Mouse (Mus musculus): ENCODE data around the gene Lrfn4. TPM values are rescaled to one million over a fixed set of nuclear protein-coding genes. Genes with fewer than 3 reads are reported as not detected.
A peak's percentile ranks its signal among the peaks of the same experiment; 100 is the strongest.

The Lrfn4 gene
- total RNA-seq (2015) (0.09 and 0.30 TPM in 2 replicates), total RNA-seq (2017) (0.29 and 0.65 TPM in 2 replicates)

DNA sequence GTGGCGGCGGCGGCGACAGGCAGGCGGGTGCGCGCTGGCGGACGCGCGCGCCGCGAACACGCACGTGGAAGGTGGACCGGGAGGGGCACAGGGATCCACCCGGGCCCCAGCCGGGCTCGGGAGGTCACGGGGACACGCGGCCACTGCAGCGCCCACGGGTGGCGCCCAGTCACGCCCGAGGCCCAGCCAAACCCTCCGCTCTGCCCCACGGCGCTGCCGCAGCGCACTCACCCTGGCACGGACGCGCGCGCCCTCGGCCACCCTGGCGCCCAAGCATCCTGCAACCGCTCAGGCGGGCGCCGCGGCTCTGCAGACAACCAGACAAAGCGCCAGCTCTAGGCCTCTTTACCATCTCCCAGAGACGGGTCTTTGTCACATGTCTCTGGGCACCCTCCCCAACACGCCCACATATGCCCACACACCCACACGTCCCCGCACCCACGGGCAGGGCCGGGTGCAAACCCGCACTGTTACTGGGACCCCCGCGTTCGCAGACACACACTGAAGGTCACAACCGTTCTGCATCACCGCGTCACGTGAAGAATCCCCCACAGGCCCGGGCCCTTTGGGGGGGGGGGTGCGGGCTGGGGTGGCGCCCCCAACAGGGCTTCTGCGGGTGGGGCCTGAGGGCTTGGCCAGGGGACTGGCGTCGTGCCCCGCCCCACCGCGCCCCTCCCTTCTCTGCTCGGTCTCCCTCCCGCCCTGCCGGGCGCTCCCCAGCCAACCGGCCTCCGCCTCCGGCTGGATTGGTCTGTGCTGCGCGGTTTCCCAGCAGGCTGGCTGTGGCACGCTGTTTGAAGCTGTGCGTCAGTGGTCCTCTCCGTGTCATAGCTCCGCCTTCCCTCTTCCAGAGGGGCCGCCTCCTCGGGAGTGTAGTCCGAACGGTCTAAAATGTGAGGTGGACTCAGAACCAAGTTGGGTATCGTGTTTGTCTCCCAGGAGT lies at the start of gene Lrfn4:
Gene Lrfn4 (minus strand): TSS at position 517 of the 943 bp plus-strand sequence.
- peak; percentile 67 for ATAC-seq (ENCODE audit: poor library complexity, severe bottlenecking)

DNA sequence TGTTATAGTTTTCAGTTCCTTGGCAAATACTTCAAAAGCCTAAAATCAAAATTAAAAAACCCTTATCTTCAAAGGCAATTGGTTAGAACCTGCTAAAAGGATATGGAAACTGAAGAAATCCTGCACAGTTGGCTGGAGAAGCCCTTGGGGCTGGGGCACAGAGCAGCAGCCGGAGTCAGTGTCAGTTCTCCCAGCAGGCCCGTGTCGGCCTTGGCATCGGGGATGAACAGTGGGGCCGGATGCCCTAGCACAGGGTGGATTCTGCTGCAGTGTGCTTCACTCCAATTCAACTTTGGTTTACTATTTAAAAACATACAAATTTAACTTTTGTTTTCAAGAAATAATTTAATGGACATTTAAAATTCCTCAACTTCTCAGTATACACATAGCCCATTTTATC lies 42.7 kb upstream of the Lrfn4 start:
- ATAC-seq (ENCODE audit: poor library complexity, severe bottlenecking) = no peak

DNA sequence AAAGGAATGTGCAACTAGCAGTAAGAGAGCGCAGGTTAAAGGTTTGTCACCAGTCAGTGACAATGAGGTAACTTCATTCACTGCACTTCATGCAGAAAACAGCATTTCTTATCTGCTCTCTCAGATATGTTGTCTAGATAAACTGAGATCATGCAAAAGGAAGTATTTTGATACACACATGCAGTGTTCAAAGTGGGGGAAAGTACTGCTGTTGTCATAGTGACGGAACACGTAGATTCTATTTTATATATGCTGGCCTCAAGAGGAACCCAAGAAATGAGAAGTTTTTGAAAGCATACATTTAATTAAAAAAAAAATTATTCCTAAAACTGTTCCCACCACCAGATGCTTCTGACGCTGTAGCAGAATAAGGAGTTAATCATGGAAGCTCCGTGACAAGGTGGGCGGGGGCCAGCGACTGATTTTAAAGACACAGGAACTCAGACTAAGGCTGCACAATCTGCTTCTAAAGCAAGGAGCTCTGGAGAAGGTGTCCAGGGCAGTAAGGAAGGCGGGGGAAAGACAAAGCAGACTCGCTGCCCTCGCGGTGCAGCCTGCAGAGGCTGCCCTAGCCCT lies 31.5 kb upstream of the Lrfn4 start:
- ATAC-seq (ENCODE audit: poor library complexity, severe bottlenecking) = no peak

DNA sequence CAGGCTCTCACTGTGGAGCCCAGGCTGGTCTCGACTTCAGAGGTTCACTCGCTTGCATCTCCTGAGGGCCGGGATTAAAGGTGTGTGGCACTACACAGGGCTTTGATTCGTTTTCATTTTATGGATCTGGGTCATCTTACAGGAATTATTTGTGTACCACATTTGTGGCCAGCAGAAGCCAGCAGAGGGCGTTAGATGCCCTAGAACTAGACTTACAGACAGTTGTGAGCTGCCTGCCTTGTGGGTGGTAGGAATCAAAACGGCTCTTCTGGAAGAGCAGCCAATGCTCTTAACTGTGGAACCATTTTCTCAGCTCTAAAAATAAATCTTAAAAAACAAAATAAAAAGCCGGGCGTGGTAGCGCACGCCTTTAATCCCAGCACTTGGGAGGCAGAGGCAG lies 28.8 kb upstream of the Lrfn4 start:
- ATAC-seq (ENCODE audit: poor library complexity, severe bottlenecking) = no peak

GRCm38 (mm10) chr19:4635986-4636385 lies 20.5 kb upstream of the Lrfn4 start:
- ATAC-seq (ENCODE audit: poor library complexity, severe bottlenecking) = no peak

DNA sequence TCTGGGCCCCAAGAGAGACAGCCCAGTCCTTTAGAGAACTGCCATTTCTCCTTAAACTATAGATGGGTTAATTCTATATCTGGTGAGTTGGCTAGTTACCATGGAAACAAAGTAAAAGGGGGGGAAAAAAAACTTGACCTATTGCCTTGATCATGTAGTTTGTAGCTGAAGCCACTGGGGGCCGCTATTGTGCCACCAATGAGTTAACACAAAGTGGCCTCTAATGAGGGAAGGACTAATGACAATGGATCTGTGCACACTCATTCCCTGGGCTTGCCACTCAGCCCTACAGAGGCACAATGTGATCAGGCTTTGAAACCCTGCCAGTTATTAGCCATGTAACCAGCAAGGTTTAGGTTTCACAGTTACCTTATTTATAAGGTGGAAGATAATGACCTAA lies 13.4 kb upstream of the Lrfn4 start:
- peak; percentile 47; the same call in 1 of the 2 replicates for ATAC-seq (ENCODE audit: poor library complexity, severe bottlenecking)

GRCm38 (mm10) chr19:4625829-4626535 lies 10.5 kb upstream of the Lrfn4 start:
- ATAC-seq (ENCODE audit: poor library complexity, severe bottlenecking) = peak; percentile 57

DNA sequence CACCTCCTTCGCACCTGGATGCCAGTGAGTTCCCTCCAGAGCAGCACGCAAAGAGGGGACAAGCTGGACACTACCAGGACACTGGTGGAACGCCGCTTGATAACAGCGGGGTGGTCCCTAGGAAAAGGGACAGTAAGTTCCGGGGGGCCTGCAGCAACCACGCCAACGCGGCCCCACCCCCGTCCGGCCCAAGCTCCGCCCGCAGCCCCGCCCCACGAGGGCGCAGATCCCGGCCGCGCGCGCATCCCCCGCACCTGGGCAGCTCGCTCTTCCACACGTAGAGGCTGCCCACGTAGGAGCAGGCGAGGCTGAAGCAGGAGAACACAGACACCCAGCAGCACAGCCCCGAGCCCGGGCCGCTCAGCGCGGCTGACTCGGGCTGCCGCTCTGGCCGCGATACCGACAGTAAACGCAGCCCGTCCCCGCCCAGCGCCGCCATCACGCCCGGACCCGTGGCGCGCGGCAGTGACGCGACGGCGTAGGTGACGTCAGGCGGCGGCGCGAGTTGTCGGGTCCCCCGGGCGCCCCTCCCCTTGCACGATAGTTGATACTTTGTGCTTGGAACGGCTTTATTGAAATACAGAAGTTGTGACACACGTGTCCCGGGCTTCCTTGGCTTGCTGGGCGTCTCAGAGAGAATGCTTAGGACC lies 9.8 kb upstream of the Lrfn4 start, which contains the start of gene Rce1:
Gene Rce1 (minus strand): TSS at position 463 of the 650 bp plus-strand sequence.
- ATAC-seq (ENCODE audit: poor library complexity, severe bottlenecking) = peak; percentile 92

GRCm38 (mm10) chr19:4624406-4625178 lies 9.1 kb upstream of the Lrfn4 start:
- peak; percentile 20; the same call in 1 of the 2 replicates for ATAC-seq (ENCODE audit: poor library complexity, severe bottlenecking)

DNA sequence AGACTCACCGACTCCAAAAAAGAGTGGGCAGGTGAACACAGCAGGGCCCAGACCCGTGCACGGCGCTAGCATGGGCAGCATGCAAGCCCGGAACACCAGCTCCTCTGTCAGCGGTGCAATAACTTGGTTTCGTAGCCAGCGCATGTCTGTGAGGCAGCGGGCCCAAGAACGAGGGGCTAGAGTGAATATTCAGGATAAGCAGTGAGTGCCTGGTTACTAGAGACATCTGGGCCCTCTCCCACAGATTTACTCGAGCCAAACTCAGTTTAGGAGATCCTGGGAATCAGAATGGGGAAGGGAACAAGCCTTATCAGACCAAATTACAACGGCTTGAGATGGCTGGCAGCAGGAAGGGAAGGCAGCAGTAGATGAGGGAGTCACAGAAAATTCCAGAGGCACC lies 8.5 kb upstream of the Lrfn4 start:
- ATAC-seq (ENCODE audit: poor library complexity, severe bottlenecking) = no peak

DNA sequence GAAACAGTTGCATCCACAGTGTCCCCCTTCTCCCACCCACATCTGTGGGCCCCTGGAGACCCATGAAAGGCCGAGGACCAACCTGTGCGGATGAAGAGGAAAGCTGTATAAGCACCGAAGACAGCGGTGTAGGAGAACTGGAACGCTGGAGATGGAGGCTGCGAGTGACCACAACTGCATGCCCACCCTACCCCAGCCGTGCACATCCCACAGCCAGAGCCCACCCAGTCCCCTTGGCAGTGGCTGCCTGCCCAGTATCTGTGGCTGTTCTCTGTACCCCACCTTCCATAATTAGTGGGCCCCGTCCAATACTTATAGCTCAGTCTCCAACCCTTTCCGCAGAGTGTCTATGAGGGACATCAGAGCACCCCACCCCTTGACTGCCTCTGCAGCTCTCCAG lies 8.0 kb upstream of the Lrfn4 start:
- no peak for ATAC-seq (ENCODE audit: poor library complexity, severe bottlenecking)

DNA sequence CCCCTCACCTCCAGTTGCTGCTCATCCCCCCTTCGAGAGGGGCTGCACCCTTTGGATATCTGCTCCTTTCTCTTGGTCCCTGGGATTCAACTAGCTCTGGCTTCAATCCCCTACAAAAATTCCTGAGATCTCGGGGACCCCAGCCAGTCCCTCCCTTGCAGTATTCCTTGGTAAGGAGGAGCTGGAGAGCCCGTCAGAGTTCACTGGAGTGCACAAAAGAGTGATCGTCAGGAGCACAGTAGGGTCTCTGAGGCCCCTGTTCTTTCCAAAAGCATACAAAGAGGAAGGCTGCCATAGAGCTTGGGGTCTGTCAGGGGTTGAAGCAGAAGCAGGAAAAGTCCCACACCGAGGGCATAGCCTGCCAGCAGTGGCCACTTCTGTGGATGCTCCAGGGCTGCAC lies 7.3 kb upstream of the Lrfn4 start:
- no peak for ATAC-seq (ENCODE audit: poor library complexity, severe bottlenecking)

GRCm38 (mm10) chr19:4620721-4621120 lies 5.3 kb upstream of the Lrfn4 start:
- ATAC-seq (ENCODE audit: poor library complexity, severe bottlenecking) = no peak

GRCm38 (mm10) chr19:4619461-4619860 lies 4.0 kb upstream of the Lrfn4 start:
- ATAC-seq (ENCODE audit: poor library complexity, severe bottlenecking) = no peak

GRCm38 (mm10) chr19:4618183-4618582 lies 2.7 kb upstream of the Lrfn4 start:
- no peak for ATAC-seq (ENCODE audit: poor library complexity, severe bottlenecking)

DNA sequence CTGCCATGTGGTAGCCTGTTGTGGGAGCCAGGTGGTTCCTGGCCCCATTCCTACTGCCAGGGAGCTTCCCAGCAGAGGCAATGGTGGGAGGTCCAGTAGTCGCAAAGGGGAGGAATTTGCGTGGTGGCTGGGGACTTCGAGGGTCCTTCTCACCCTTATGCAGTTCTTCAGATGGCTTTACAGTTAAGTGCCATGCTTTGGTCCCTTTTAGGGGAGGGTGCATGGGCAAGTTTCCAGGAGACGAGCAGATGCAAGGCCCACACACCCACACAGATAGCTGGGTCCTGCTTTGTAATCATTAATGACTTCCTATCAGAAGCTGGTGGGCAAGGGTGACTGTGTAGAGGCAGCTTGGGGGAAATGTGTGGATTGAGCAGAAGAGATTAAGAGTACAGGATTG lies 1.1 kb upstream of the Lrfn4 start:
- no peak for ATAC-seq (ENCODE audit: poor library complexity, severe bottlenecking)

DNA sequence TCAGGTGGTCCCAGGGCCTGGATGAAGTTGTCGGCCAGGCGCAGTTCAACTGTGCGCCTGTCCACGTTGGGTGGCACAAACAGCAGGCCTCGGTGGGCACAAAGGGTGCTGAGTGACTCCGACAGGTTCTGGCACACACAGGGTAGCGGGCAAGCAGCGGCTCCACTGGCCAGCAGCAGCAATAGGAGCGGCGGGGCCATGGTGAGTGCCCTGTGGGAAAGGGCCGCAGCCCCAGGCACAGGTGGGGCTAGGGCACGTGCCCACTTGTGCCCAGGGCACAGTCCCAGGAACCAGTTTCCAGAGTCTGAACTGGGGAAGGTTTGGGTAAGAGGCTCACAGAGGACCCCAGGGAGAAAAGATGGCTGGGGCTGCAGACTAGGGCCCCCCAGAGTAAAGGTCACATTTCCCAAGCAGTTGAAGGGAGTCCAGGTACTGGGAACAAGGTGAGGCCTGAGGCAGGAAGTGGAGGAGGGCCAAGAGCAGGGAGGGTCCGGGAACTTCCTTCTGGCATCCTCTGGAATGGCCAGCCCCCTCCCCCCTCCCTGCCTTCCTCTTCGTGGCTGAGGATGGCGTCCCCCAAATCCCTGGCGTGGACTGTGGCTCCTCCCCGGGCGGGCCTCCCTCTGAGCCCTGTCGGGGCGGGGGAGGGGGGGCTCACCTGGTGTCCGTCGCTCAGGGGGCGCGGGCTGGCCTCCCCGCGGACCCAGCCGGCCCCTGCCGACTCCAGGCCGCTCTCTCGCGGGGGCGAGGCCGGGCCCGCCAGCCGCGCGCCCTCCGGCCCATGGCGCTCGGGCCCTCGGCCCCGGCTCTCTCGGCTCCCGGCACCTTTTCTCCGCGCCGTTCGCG lies 939 bp downstream of the Lrfn4 start:
- no peak for ATAC-seq (ENCODE audit: poor library complexity, severe bottlenecking)

DNA sequence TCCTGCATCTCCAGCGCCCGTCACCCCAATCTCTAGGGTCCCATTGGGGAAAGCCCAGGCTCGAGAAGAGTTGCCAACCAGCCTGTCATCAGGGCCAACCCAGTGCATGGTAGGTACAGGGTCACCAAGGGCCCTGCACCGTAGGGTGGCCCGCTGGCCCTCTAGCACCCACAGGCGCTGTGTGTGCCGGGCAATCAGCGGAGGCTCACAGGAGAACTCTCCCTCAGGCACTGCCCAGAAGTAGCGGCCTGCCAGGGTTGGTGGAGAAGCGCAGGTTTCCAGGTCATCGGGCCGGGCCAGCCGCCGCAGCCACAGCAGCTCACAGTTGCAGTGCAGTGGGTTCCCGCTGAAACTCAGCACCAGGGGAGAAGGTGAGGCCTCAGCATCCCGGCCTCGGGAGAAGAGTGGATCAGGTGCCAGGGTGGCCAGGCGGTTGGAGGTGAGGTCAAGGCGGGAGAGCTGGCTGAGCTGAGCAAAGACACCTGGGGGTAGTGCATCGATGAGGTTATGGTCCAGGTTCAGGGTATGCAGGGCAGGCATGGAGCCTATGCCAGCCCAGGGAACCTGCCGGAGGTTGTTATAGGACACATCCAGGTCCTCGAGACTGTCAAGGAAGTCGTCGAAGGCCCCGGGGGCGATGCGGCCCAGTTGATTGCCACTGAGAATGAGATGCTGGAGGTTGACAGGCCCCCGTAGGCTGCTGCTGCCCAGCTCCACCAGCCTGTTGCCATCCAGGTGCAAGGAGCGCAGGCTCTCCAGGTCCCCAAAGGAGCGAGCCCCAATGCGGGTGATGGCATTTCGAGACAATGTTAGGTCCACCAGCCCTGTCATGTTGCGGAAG lies 1.8 kb downstream of the Lrfn4 start:
- no peak for ATAC-seq (ENCODE audit: poor library complexity, severe bottlenecking)
